Mouse (Mus musculus) embryonic facial prominence, embryonic 13.5 days (tissue): Measurements from ENCODE around the gene Gbgt1. TPM values are rescaled to one million over a fixed set of nuclear protein-coding genes. Genes with fewer than 3 reads are reported as not detected.
"Not testable (repeated sequence)": the region's sequence is repeated elsewhere in the genome, so short reads cannot be mapped to it uniquely, and the experiment has no call there.

Experiments
- ATAC-seq: fragments of 200-750 bp; cut with Nextera tagmentation; 2 replicates; pipeline ENCODE4 v1.8.0; 2017; ENCODE audit warnings: low read depth; ENCODE audit not compliant: insufficient number of reproducible peaks, insufficient read depth, low FRiP score, low TSS enrichment
- H3K27ac ChIP-seq: fragments of 300-500 bp; sonication (generic); 2 replicates; pipeline ENCODE4 v1.5.1; 2015; ENCODE audit warnings: moderate library complexity, mild to moderate bottlenecking, inconsistent platforms
- H3K27me3 ChIP-seq: fragments of 300-500 bp; sonication (generic); 2 replicates; pipeline ENCODE4 v1.6.1; 2015; ENCODE audit warnings: mild to moderate bottlenecking, inconsistent platforms
- H3K36me3 ChIP-seq: fragments of 300-500 bp; sonication (generic); 2 replicates; pipeline ENCODE4 v1.6.1; 2015; ENCODE audit warnings: mild to moderate bottlenecking, inconsistent platforms
- H3K4me1 ChIP-seq: fragments of 300-500 bp; sonication (generic); 2 replicates; pipeline ENCODE4 v1.6.1; 2015; ENCODE audit warnings: inconsistent platforms
- H3K4me2 ChIP-seq: fragments of 300-500 bp; sonication (generic); 2 replicates; pipeline ENCODE4 v1.6.1; 2015; ENCODE audit warnings: moderate library complexity, mild to moderate bottlenecking, inconsistent platforms
- H3K4me3 ChIP-seq: fragments of 300-500 bp; sonication (generic); 2 replicates; pipeline ENCODE4 v1.5.1; 2015; ENCODE audit warnings: mild to moderate bottlenecking, inconsistent platforms
- H3K9ac ChIP-seq: fragments of 300-500 bp; sonication (generic); 2 replicates; pipeline ENCODE4 v1.6.1; 2015; ENCODE audit warnings: mild to moderate bottlenecking, inconsistent platforms
- H3K9me3 ChIP-seq: fragments of 300-500 bp; sonication (generic); 2 replicates; pipeline ENCODE4 v1.6.1; 2016; ENCODE audit warnings: inconsistent platforms
- WGBS: fragments of 180-500 bp; shearing (Covaris S2); methylation state at CpG from one replicate; pipeline ENCODE4 v1.1.7; 2015; ENCODE audit warnings: mixed read lengths; 5-methylcytosine and 5-hydroxymethylcytosine counted together
- polyA plus RNA-seq: library from polyadenylated mRNA; unstranded; fragments of >200 nt; fragmentation: Nextera tagmentation; extraction: Ambion mirVana; gene quantifications from 2 replicates; pipeline ENCODE4 v1.2.1, GENCODE M21; 2015

The Gbgt1 gene
- polyA plus RNA-seq, 1 experiment from 2014 or later: 0.35 TPM

- Histone ChIP-seq H3K4me3 (no peak overlapping the region), H3K27me3 (no peaks in the 10 kb centered on the region), H3K27ac (no peak overlapping the region), H3K9me3 (no peaks in the 10 kb centered on the region), H3K36me3 (no peaks in the 10 kb centered on the region), H3K9ac (no peak overlapping the region), H3K4me1 (no peaks in the 10 kb centered on the region), H3K4me2 (no peak overlapping the region)
- no peak for ATAC-seq
- WGBS: 91% methylated on average over 13 of the region's 13 CpGs
These were observed 8.0 kb downstream of the Gbgt1 start for GRCm38 (mm10) chr2:28504676-28505075.

- H3K4me1 ChIP-seq: no peaks in the 10 kb centered on the region
- no peaks in the 10 kb centered on the region for H3K36me3 ChIP-seq
- H3K9me3 ChIP-seq: no peaks in the 10 kb centered on the region
- WGBS: 74% methylated on average over 3 of the region's 3 CpGs
- H3K9ac ChIP-seq: no peak within 1 kb of the TSS
- H3K4me3 ChIP-seq: no peak within 1 kb of the TSS
- H3K27ac ChIP-seq: no peak within 1 kb of the TSS
- no peaks in the 10 kb centered on the region for H3K27me3 ChIP-seq
- ATAC-seq: no peak
- no peak within 1 kb of the TSS for H3K4me2 ChIP-seq
These were observed 9.1 kb downstream of the Gbgt1 start, which contains the start of gene Gm10134 for GRCm38 (mm10) chr2:28505795-28506194. Gm10134 (plus strand) TSS chr2:28506095.

DNA sequence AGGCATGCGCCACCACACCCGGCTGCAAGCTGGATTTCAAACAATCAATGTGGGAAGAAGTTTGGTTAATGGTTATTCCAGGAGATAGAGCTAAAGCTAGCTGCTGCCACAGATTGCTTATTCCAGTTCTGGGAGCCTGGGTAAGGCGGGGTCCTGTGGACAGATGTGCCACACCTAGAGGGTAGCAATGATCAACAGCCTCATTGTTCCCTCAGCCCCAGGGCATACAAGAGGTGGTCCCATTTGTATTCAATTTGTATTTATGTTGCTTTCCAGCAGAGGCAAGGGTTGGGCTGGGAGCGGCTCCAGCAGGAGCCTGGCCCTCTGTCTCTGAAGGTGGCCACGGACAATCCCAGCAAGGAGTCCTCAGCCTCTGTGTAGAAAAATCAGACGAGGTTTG is 9.6 kb downstream of the Gbgt1 start:
- H3K36me3 ChIP-seq: no peaks in the 10 kb centered on the region
- H3K27ac ChIP-seq: no peak overlapping the region
- 79% methylated on average over 6 of the region's 6 CpGs for WGBS
- no peaks in the 10 kb centered on the region; the same call in 1 of the 2 replicates for H3K27me3 ChIP-seq
- H3K4me2 ChIP-seq: no peak overlapping the region
- no peaks in the 10 kb centered on the region for H3K9me3 ChIP-seq
- no peaks in the 10 kb centered on the region for H3K4me1 ChIP-seq
- no peak overlapping the region for H3K9ac ChIP-seq
- no peak for ATAC-seq
- no peak overlapping the region for H3K4me3 ChIP-seq

DNA sequence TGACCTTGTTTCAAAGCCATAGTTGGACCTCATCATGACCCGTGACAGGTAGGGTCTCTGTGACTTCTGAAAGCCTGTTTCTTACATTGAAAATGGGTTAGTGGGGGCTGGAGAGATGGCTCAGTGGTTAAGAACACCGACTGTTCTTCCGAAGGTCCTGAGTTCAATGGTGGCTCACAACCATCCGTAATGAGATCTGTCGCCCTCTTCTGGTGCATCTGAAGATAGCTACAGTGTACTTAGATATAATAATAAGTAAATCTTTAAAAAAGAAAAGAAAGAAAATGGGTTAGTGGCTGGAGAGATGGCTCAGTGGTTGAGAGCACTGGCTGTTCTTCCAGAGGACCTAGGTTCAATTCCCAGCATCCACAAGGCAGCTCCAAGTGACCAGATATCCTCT is 14.9 kb downstream of the Gbgt1 start:
- peaks cover 24% of the 10 kb centered on the region for H3K4me1 ChIP-seq
- 51% methylated on average over 5 of the region's 5 CpGs for WGBS
- H3K27ac ChIP-seq, H3K36me3 ChIP-seq, H3K9me3 ChIP-seq, H3K27me3 ChIP-seq, ATAC-seq, H3K9ac ChIP-seq, H3K4me3 ChIP-seq, H3K4me2 ChIP-seq: not testable (repeated sequence)

GRCm38 (mm10) chr2:28512798-28513401 is 16.2 kb downstream of the Gbgt1 start, which contains the start of gene Ralgds:
Ralgds (plus strand) TSS chr2:28513125.
- H3K36me3 ChIP-seq: 0 out of 2 replicates have a peak, but pooled peaks cover 7% of the 10 kb centered on the region
- H3K27ac ChIP-seq: peak within 1 kb of the TSS; percentile 79
- peak within 1 kb of the TSS; percentile 92 for H3K4me2 ChIP-seq
- H3K27me3 ChIP-seq: no peaks in the 10 kb centered on the region; the same call in 1 of the 2 replicates
- H3K4me1 ChIP-seq: peaks cover 33% of the 10 kb centered on the region
- peak within 1 kb of the TSS; percentile 93 for H3K9ac ChIP-seq
- peak within 1 kb of the TSS; percentile 75 for H3K4me3 ChIP-seq
- ATAC-seq: no peak; the same call in 1 of the 2 replicates
- under 1% methylated on average over 69 of the region's 71 CpGs for WGBS
- H3K9me3 ChIP-seq: no peaks in the 10 kb centered on the region

GRCm38 (mm10) chr2:28513431-28514370 is 17.0 kb downstream of the Gbgt1 start:
- WGBS: 5% methylated on average over 47 of the region's 47 CpGs
- no peak; the same call in 1 of the 2 replicates for ATAC-seq
- H3K36me3 ChIP-seq: 0 out of 2 replicates have a peak, but pooled peaks cover 7% of the 10 kb centered on the region

DNA sequence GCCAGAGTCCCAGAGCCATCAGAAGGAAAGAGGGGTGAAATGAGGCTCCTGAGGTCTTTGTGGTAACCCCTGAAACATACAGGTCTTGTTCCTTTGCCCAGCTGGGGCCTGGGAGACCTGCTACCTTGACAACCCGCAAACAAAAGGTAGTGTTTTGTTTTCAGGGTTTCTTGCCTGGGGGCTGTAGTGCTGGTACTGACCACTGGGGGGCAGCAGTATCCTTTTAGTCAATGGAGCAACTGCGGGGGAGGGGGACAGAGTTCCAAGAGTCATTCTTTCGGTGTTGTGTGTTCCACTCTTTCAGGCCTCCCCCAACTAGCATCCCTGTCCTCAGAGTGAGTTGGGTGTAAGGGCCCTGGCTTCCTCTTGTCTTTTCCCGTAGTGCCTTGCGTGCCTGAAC is 17.8 kb downstream of the Gbgt1 start:
- 24% methylated on average over 5 of the region's 5 CpGs for WGBS
- H3K4me3 ChIP-seq: peak overlapping the region; percentile 75
- 0 out of 2 replicates have a peak overlapping the region, but pooled peaks have one; percentile 79 for H3K27ac ChIP-seq
- no peaks in the 10 kb centered on the region; the same call in 1 of the 2 replicates for H3K27me3 ChIP-seq
- H3K4me1 ChIP-seq: peaks cover 41% of the 10 kb centered on the region
- peak overlapping the region; percentile 93 for H3K9ac ChIP-seq
- ATAC-seq: no peak
- no peaks in the 10 kb centered on the region for H3K9me3 ChIP-seq
- H3K36me3 ChIP-seq: 0 out of 2 replicates have a peak, but pooled peaks cover 7% of the 10 kb centered on the region
- peak overlapping the region; percentile 92 for H3K4me2 ChIP-seq

More at GRCm38 (mm10) chr2:28513431-28514370, 17.0 kb downstream of the Gbgt1 start:
- peaks cover 39% of the 10 kb centered on the region for H3K4me1 ChIP-seq
- peak overlapping the region; percentile 79 for H3K27ac ChIP-seq
- no peaks in the 10 kb centered on the region; the same call in 1 of the 2 replicates for H3K27me3 ChIP-seq
- peak overlapping the region; percentile 93 for H3K9ac ChIP-seq
- H3K4me2 ChIP-seq: peak overlapping the region; percentile 92
- H3K4me3 ChIP-seq: peak overlapping the region; percentile 75
- H3K9me3 ChIP-seq: no peaks in the 10 kb centered on the region

DNA sequence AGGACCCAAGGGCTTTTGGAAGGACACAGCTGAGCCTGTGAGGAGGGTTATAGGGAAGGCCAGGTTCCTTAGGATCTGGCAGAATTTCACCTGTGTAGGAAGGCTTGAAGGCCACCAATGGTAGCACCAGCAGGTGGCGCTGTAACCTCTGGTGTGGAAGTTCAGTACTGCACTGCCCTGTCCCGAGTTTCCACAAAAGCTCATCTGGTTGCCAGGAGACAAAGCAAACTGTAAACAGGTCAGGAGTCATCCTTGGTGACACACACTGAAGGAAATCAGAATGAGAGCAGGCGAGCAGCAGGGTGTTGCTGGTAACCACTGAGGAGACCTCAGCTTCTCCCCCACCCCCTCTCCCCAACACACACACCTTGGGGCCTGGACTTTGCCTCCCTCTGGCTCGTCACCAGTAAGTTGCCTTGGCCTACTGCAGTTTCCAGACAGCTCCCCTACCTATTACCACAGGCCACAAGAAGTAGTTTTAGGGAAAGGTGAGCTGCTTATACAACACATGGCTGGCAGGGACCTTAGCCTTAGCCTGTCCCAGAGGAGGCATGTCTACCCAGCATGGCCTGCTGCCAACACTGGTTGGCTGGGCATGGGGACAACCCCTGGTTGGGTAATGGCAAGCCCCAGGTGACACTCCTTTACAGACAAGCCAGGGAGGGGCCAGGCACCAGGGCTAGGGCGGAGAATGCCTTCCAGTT is 20.7 kb downstream of the Gbgt1 start:
- Histone ChIP-seq H3K4me2 (no peak overlapping the region), H3K9me3 (no peaks in the 10 kb centered on the region), H3K4me3 (no peak overlapping the region), H3K4me1 (peaks cover 53% of the 10 kb centered on the region), H3K27me3 (no peaks in the 10 kb centered on the region), H3K36me3 (peaks cover 9% of the 10 kb centered on the region; the same call in 1 of the 2 replicates), H3K27ac (no peak overlapping the region; the same call in 1 of the 2 replicates), H3K9ac (no peak overlapping the region)
- WGBS: 41% methylated on average over 5 of the region's 5 CpGs
- ATAC-seq: no peak

DNA sequence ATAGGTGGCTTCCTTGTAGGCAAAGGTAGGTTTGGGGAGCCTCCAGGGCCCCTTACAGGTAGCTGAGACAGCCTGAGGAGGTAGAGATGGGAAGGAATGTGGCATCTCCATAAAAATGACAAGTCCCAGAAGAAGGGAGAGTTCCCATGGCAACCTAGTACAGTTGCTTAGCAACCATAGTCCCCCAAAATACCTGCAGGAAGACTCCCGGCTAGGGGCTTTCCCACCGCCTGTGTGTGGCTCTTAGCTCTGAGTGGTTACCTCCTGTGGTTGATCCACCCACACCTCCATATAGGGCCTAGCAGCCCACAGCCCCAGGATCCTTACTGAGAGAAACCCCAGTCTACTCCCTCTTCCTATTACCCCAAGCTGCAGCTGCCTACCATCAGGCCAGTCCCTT is 21.5 kb downstream of the Gbgt1 start:
- WGBS: 26% methylated on average over 2 of the region's 2 CpGs
- Histone ChIP-seq H3K4me3 (no peak overlapping the region), H3K4me1 (peaks cover 55% of the 10 kb centered on the region), H3K27me3 (no peaks in the 10 kb centered on the region), H3K27ac (no peak overlapping the region), H3K9ac (peak overlapping the region; percentile 27; the same call in 1 of the 2 replicates), H3K9me3 (no peaks in the 10 kb centered on the region), H3K4me2 (no peak overlapping the region), H3K36me3 (peaks cover 13% of the 10 kb centered on the region; the same call in 1 of the 2 replicates)
- no peak for ATAC-seq

- Histone ChIP-seq H3K9me3 (no peaks in the 10 kb centered on the region), H3K4me2 (no peak overlapping the region), H3K27ac (no peak overlapping the region), H3K9ac (no peak overlapping the region), H3K4me3 (no peak overlapping the region), H3K27me3 (no peaks in the 10 kb centered on the region), H3K4me1 (peaks cover 59% of the 10 kb centered on the region), H3K36me3 (peaks cover 13% of the 10 kb centered on the region; the same call in 1 of the 2 replicates)
- 75% methylated on average over 5 of the region's 5 CpGs for WGBS
- no peak for ATAC-seq
These were observed 23.9 kb downstream of the Gbgt1 start for GRCm38 (mm10) chr2:28520581-28520980.
